Mouse (Mus musculus): ENCODE data around the gene S1pr2. TPM values are rescaled to one million over a fixed set of nuclear protein-coding genes. Genes with fewer than 3 reads are reported as not detected.

S1pr2 gene
- polyA plus RNA-seq, 1 experiment from 2014 or later, result 10.3 TPM

- ATAC-seq, result peak; percentile 43; the same call in 1 of the 2 replicates
- Histone ChIP-seq H3K4me2 (ENCODE audit: low read length) (peak overlapping the region; percentile 98), H3K9ac (ENCODE audit: low read depth, low read length) (peak overlapping the region; percentile 68), H3K36me3 (ENCODE audit: control insufficient read depth, insufficient read depth, low read length) (no peaks in the 10 kb centered on the region), H3K9me3 (ENCODE audit: control insufficient read depth, low read length) (no peaks in the 10 kb centered on the region), H3K27me3 (replicated peaks; ENCODE audit: control insufficient read depth, insufficient read depth, low read length) (no peaks in the 10 kb centered on the region), H3K4me1 (ENCODE audit: control insufficient read depth, insufficient read depth, low read depth, low read length) (peaks cover 26% of the 10 kb centered on the region), H3K4me3 (ENCODE audit: low read length) (peak overlapping the region; percentile 53), H3K27ac (ENCODE audit: low read depth, low read length) (no peak overlapping the region)
- WGBS, result under 1% methylated on average over 45 of the region's 45 CpGs
Measured at GRCm38 (mm10) chr9:20975431-20976215, 958 bp downstream of the S1pr2 start.

GRCm38 (mm10) chr9:20973682-20974075, 2.9 kb downstream of the S1pr2 start:
- WGBS, result 61% methylated on average over 6 of the region's 6 CpGs
- Histone ChIP-seq H3K36me3 (ENCODE audit: control insufficient read depth, insufficient read depth, low read length) (no peaks in the 10 kb centered on the region), H3K4me1 (ENCODE audit: control insufficient read depth, insufficient read depth, low read depth, low read length) (peaks cover 26% of the 10 kb centered on the region), H3K9me3 (ENCODE audit: control insufficient read depth, low read length) (no peaks in the 10 kb centered on the region), H3K4me3 (ENCODE audit: low read length) (no peak overlapping the region), H3K27me3 (replicated peaks; ENCODE audit: control insufficient read depth, insufficient read depth, low read length) (no peaks in the 10 kb centered on the region), H3K9ac (ENCODE audit: low read depth, low read length) (no peak overlapping the region), H3K4me2 (ENCODE audit: low read length) (no peak overlapping the region), H3K27ac (ENCODE audit: low read depth, low read length) (no peak overlapping the region)
- no peak for ATAC-seq

- Histone ChIP-seq H3K4me3 (ENCODE audit: low read length) (no peak overlapping the region), H3K9ac (ENCODE audit: low read depth, low read length) (peak overlapping the region; percentile 51), H3K4me1 (ENCODE audit: control insufficient read depth, insufficient read depth, low read depth, low read length) (peaks cover 26% of the 10 kb centered on the region), H3K4me2 (ENCODE audit: low read length) (peak overlapping the region; percentile 22), H3K27ac (ENCODE audit: low read depth, low read length) (no peak overlapping the region), H3K9me3 (ENCODE audit: control insufficient read depth, low read length) (no peaks in the 10 kb centered on the region), H3K36me3 (ENCODE audit: control insufficient read depth, insufficient read depth, low read length) (no peaks in the 10 kb centered on the region), H3K27me3 (replicated peaks; ENCODE audit: control insufficient read depth, insufficient read depth, low read length) (no peaks in the 10 kb centered on the region)
- 85% methylated on average over 4 of the region's 4 CpGs for WGBS
- ATAC-seq, result no peak
Measured at GRCm38 (mm10) chr9:20973001-20973681, 3.4 kb downstream of the S1pr2 start.

- Histone ChIP-seq H3K4me2 (ENCODE audit: low read length) (peak overlapping the region; percentile 22), H3K4me3 (ENCODE audit: low read length) (no peak overlapping the region), H3K36me3 (ENCODE audit: control insufficient read depth, insufficient read depth, low read length) (0 out of 2 replicates have a peak, but pooled peaks cover 4% of the 10 kb centered on the region), H3K27me3 (replicated peaks; ENCODE audit: control insufficient read depth, insufficient read depth, low read length) (no peaks in the 10 kb centered on the region), H3K9me3 (ENCODE audit: control insufficient read depth, low read length) (no peaks in the 10 kb centered on the region), H3K4me1 (ENCODE audit: control insufficient read depth, insufficient read depth, low read depth, low read length) (peaks cover 26% of the 10 kb centered on the region), H3K9ac (ENCODE audit: low read depth, low read length) (peak overlapping the region; percentile 51), H3K27ac (ENCODE audit: low read depth, low read length) (peak overlapping the region; percentile 18; the same call in 1 of the 2 replicates)
- whole genome bisulfite sequencing, result 39% methylated on average over 28 of the region's 28 CpGs
- peak; percentile 41 for ATAC-seq
Measured at GRCm38 (mm10) chr9:20972141-20972992, 4.2 kb downstream of the S1pr2 start.

- no peaks in the 10 kb centered on the region for H3K9me3 ChIP-seq (ENCODE audit: control insufficient read depth, low read length)
- peaks cover 26% of the 10 kb centered on the region for H3K4me1 ChIP-seq (ENCODE audit: control insufficient read depth, insufficient read depth, low read depth, low read length)
- H3K4me2 ChIP-seq (ENCODE audit: low read length), result no peak overlapping the region; the same call in 1 of the 2 replicates
- H3K9ac ChIP-seq (ENCODE audit: low read depth, low read length), result peak overlapping the region; percentile 51
- 0 out of 2 replicates have a peak, but pooled peaks cover 6% of the 10 kb centered on the region for H3K36me3 ChIP-seq (ENCODE audit: control insufficient read depth, insufficient read depth, low read length)
- ATAC-seq, result no peak
- H3K27ac ChIP-seq (ENCODE audit: low read depth, low read length), result peak overlapping the region; percentile 18; the same call in 1 of the 2 replicates
- WGBS, result 85% methylated on average over 7 of the region's 7 CpGs
- no peak overlapping the region for H3K4me3 ChIP-seq (ENCODE audit: low read length)
- no peaks in the 10 kb centered on the region for H3K27me3 ChIP-seq (replicated peaks; ENCODE audit: control insufficient read depth, insufficient read depth, low read length)
Measured at GRCm38 (mm10) chr9:20971751-20972140, 4.8 kb downstream of the S1pr2 start.

GRCm38 (mm10) chr9:20966747-20967146, 9.8 kb downstream of the S1pr2 start:
- 85% methylated on average over 5 of the region's 5 CpGs for WGBS
- no peak overlapping the region for H3K4me3 ChIP-seq (ENCODE audit: low read length)
- no peaks in the 10 kb centered on the region for H3K27me3 ChIP-seq (replicated peaks; ENCODE audit: control insufficient read depth, insufficient read depth, low read length)
- H3K27ac ChIP-seq (ENCODE audit: low read depth, low read length), result no peak overlapping the region
- 0 out of 2 replicates have a peak, but pooled peaks cover 6% of the 10 kb centered on the region for H3K36me3 ChIP-seq (ENCODE audit: control insufficient read depth, insufficient read depth, low read length)
- no peak overlapping the region for H3K4me2 ChIP-seq (ENCODE audit: low read length)
- no peak for ATAC-seq
- no peak overlapping the region for H3K9ac ChIP-seq (ENCODE audit: low read depth, low read length)
- H3K9me3 ChIP-seq (ENCODE audit: control insufficient read depth, low read length), result no peaks in the 10 kb centered on the region
- no peaks in the 10 kb centered on the region for H3K4me1 ChIP-seq (ENCODE audit: control insufficient read depth, insufficient read depth, low read depth, low read length)

- Histone ChIP-seq H3K27ac (ENCODE audit: low read depth, low read length) (no peak overlapping the region), H3K9me3 (ENCODE audit: control insufficient read depth, low read length) (no peaks in the 10 kb centered on the region), H3K9ac (ENCODE audit: low read depth, low read length) (no peak overlapping the region), H3K4me1 (ENCODE audit: control insufficient read depth, insufficient read depth, low read depth, low read length) (no peaks in the 10 kb centered on the region), H3K27me3 (replicated peaks; ENCODE audit: control insufficient read depth, insufficient read depth, low read length) (no peaks in the 10 kb centered on the region), H3K36me3 (ENCODE audit: control insufficient read depth, insufficient read depth, low read length) (0 out of 2 replicates have a peak, but pooled peaks cover 6% of the 10 kb centered on the region), H3K4me3 (ENCODE audit: low read length) (no peak overlapping the region), H3K4me2 (ENCODE audit: low read length) (no peak overlapping the region)
- no peak for ATAC-seq
- WGBS, result 85% methylated on average over 3 of the region's 3 CpGs
Measured at GRCm38 (mm10) chr9:20966008-20966407, 10.6 kb downstream of the S1pr2 start.

GRCm38 (mm10) chr9:20965606-20966005, 11.0 kb downstream of the S1pr2 start:
- H3K27me3 ChIP-seq (replicated peaks; ENCODE audit: control insufficient read depth, insufficient read depth, low read length), result no peaks in the 10 kb centered on the region
- H3K36me3 ChIP-seq (ENCODE audit: control insufficient read depth, insufficient read depth, low read length), result 0 out of 2 replicates have a peak, but pooled peaks cover 6% of the 10 kb centered on the region
- H3K4me2 ChIP-seq (ENCODE audit: low read length), result no peak overlapping the region
- no peak for ATAC-seq
- H3K27ac ChIP-seq (ENCODE audit: low read depth, low read length), result no peak overlapping the region
- no peaks in the 10 kb centered on the region for H3K9me3 ChIP-seq (ENCODE audit: control insufficient read depth, low read length)
- no peak overlapping the region for H3K9ac ChIP-seq (ENCODE audit: low read depth, low read length)
- H3K4me3 ChIP-seq (ENCODE audit: low read length), result no peak overlapping the region
- H3K4me1 ChIP-seq (ENCODE audit: control insufficient read depth, insufficient read depth, low read depth, low read length), result no peaks in the 10 kb centered on the region
- 98% methylated on average over 4 of the region's 4 CpGs for WGBS

Data from hindbrain, embryonic 16.5 days (tissue).